Mouse (Mus musculus): ENCODE measurements around the gene Cdhr4. TPM values are rescaled to one million over a fixed set of nuclear protein-coding genes. Genes with fewer than 3 reads are reported as not detected.
A peak's percentile ranks its signal among the peaks of the same experiment; 100 is the strongest.

Cdhr4 gene
- polyA plus RNA-seq, 2 experiments = 0.38 to 2.7 TPM

GRCm38 (mm10) chr9:108046582-108046981 lies 54.3 kb downstream of the Cdhr4 start:
- Histone ChIP-seq H3K9ac (replicated peaks) (no peak overlapping the region), H3K4me1 (replicated peaks; ENCODE audit: control insufficient read depth in 2 of 2, insufficient read depth in 2 of 2, low read length in 1 of 2) (peaks cover 22 to 30% of the 10 kb centered on the region in 2 experiments), H3K27ac (no peak overlapping the region), H3K4me2 (ENCODE audit: low read depth) (no peak overlapping the region), H3K9me3 (ENCODE audit: control insufficient read depth, low read length) (no peaks in the 10 kb centered on the region), H3K27me3 (ENCODE audit: control insufficient read depth, insufficient read depth, low read length) (no peaks in the 10 kb centered on the region), H3K4me3 (ENCODE audit: insufficient read depth in 1 of 2, low read depth in 2 of 2, low read length in 2 of 2) (no peak overlapping the region), H3K36me3 (replicated peaks; ENCODE audit: control insufficient read depth, insufficient read depth, low read depth) (peaks cover 61% of the 10 kb centered on the region)
- DNase-seq (ENCODE audit: low read depth in 3 of 3, low spot score in 3 of 3) = no peak
- TF ChIP-seq EP300 (IDR thresholded peaks at IDR 0.05; ENCODE audit: low read depth) = no peak
- TF ChIP-seq CTCF (IDR thresholded peaks at IDR 0.05; ENCODE audit: low read depth) = no peak
- 81% methylated on average over 4 of the region's 4 CpGs for WGBS (ENCODE audit: insufficient replicate concordance)
- no peak for ATAC-seq (ENCODE audit: insufficient read depth)

GRCm38 (mm10) chr9:108047601-108048565 lies 55.6 kb downstream of the Cdhr4 start:
- Histone ChIP-seq H3K9ac (replicated peaks) (peak overlapping the region; percentile 67), H3K27me3 (ENCODE audit: control insufficient read depth, insufficient read depth, low read length) (no peaks in the 10 kb centered on the region), H3K9me3 (ENCODE audit: control insufficient read depth, low read length) (no peaks in the 10 kb centered on the region), H3K27ac (peak overlapping the region; percentile 92), H3K4me2 (ENCODE audit: low read depth) (peak overlapping the region; percentile 98), H3K4me3 (ENCODE audit: insufficient read depth in 1 of 2, low read depth in 2 of 2, low read length in 2 of 2) (peak overlapping the region; percentile 57 to 66), H3K4me1 (replicated peaks; ENCODE audit: control insufficient read depth in 2 of 2, insufficient read depth in 2 of 2, low read length in 1 of 2) (peaks cover 22 to 32% of the 10 kb centered on the region in 2 experiments), H3K36me3 (replicated peaks; ENCODE audit: control insufficient read depth, insufficient read depth, low read depth) (peaks cover 62% of the 10 kb centered on the region)
- ATAC-seq (ENCODE audit: insufficient read depth) = peak; percentile 9; the same call in 1 of the 2 replicates
- no peak; the same call in 1 of the 2 replicates for TF ChIP-seq CTCF (IDR thresholded peaks at IDR 0.05; ENCODE audit: low read depth)
- no peak for TF ChIP-seq EP300 (IDR thresholded peaks at IDR 0.05; ENCODE audit: low read depth)
- 34% methylated on average over 17 of the region's 17 CpGs for WGBS (ENCODE audit: insufficient replicate concordance)
- DNase-seq (ENCODE audit: low read depth in 3 of 3, low spot score in 3 of 3) = peak; percentile 52 to 63 (median 54)

- peak; percentile 9 for ATAC-seq (ENCODE audit: insufficient read depth)
- Histone ChIP-seq H3K4me2 (ENCODE audit: low read depth) (peak overlapping the region; percentile 98), H3K4me3 (ENCODE audit: insufficient read depth in 1 of 2, low read depth in 2 of 2, low read length in 2 of 2) (peak overlapping the region; percentile 57 to 66), H3K27ac (peak overlapping the region; percentile 92), H3K4me1 (replicated peaks; ENCODE audit: control insufficient read depth in 2 of 2, insufficient read depth in 2 of 2, low read length in 1 of 2) (peaks cover 22 to 36% of the 10 kb centered on the region in 2 experiments), H3K27me3 (ENCODE audit: control insufficient read depth, insufficient read depth, low read length) (no peaks in the 10 kb centered on the region), H3K9me3 (ENCODE audit: control insufficient read depth, low read length) (no peaks in the 10 kb centered on the region), H3K36me3 (replicated peaks; ENCODE audit: control insufficient read depth, insufficient read depth, low read depth) (peaks cover 57% of the 10 kb centered on the region), H3K9ac (replicated peaks) (peak overlapping the region; percentile 67)
- DNase-seq (ENCODE audit: low read depth in 3 of 3, low spot score in 3 of 3) = peak in 2 of 3 experiments; percentile 31 to 50
- 2% methylated on average over 19 of the region's 19 CpGs for WGBS (ENCODE audit: insufficient replicate concordance)
- TF ChIP-seq EP300 (IDR thresholded peaks at IDR 0.05; ENCODE audit: low read depth) (no peak), CTCF (IDR thresholded peaks at IDR 0.05; ENCODE audit: low read depth) (no peak)
Measured at GRCm38 (mm10) chr9:108048566-108048955, 56.3 kb downstream of the Cdhr4 start.

- Histone ChIP-seq H3K4me2 (ENCODE audit: low read depth) (peak within 1 kb of the TSS; percentile 98), H3K9ac (replicated peaks) (peak within 1 kb of the TSS; percentile 74), H3K4me1 (replicated peaks; ENCODE audit: control insufficient read depth in 2 of 2, insufficient read depth in 2 of 2, low read length in 1 of 2) (peaks cover 22 to 36% of the 10 kb centered on the region in 2 experiments), H3K9me3 (ENCODE audit: control insufficient read depth, low read length) (no peaks in the 10 kb centered on the region), H3K36me3 (replicated peaks; ENCODE audit: control insufficient read depth, insufficient read depth, low read depth) (peaks cover 60% of the 10 kb centered on the region), H3K4me3 (ENCODE audit: insufficient read depth in 1 of 2, low read depth in 2 of 2, low read length in 2 of 2) (peak within 1 kb of the TSS; percentile 75 to 85), H3K27ac (peak within 1 kb of the TSS; percentile 92), H3K27me3 (ENCODE audit: control insufficient read depth, insufficient read depth, low read length) (no peaks in the 10 kb centered on the region)
- under 1% methylated on average over 34 of the region's 39 CpGs for WGBS (ENCODE audit: insufficient replicate concordance)
- peak; percentile 91 for ATAC-seq (ENCODE audit: insufficient read depth)
- peak; percentile 98 to 99 (median 98) for DNase-seq (ENCODE audit: low read depth in 3 of 3, low spot score in 3 of 3)
- TF ChIP-seq CTCF (IDR thresholded peaks at IDR 0.05; ENCODE audit: low read depth) = no peak; the same call in 1 of the 2 replicates
- TF ChIP-seq EP300 (IDR thresholded peaks at IDR 0.05; ENCODE audit: low read depth) = no peak
Measured at GRCm38 (mm10) chr9:108049016-108049455, 56.7 kb downstream of the Cdhr4 start, which contains the start of gene Gmppb. Gene Gmppb (plus strand): TSS chr9:108049242.

Other genes starting within 250 kb of the Cdhr4 start
- 23.7 and 35.2 TPM in 2 replicates for gene Rbm5, start 221.5 kb upstream of the Cdhr4 start, polyA plus RNA-seq (2012; rRNA removed)
- gene Rbm5, start 221.5 kb upstream of the Cdhr4 start, polyA plus RNA-seq (2014; fragmentation: Nextera tagmentation; extraction: Ambion mirVana) = 40.8 and 45.1 TPM in 2 replicates
- 14.2 and 18.9 TPM in 2 replicates for gene Rbm6, start 119.3 kb upstream of the Cdhr4 start, polyA plus RNA-seq (2012; rRNA removed)
- gene Rbm6, start 119.3 kb upstream of the Cdhr4 start, polyA plus RNA-seq (2014; fragmentation: Nextera tagmentation; extraction: Ambion mirVana) = 19.4 and 20.9 TPM in 2 replicates
- gene Mon1a, start 104.3 kb upstream of the Cdhr4 start, polyA plus RNA-seq (2012; rRNA removed) = 4.0 and 4.5 TPM in 2 replicates
- 3.8 and 4.5 TPM in 2 replicates for gene Mon1a, start 104.3 kb upstream of the Cdhr4 start, polyA plus RNA-seq (2014; fragmentation: Nextera tagmentation; extraction: Ambion mirVana)
- gene Mst1r, start 85.6 kb upstream of the Cdhr4 start, polyA plus RNA-seq (2012; rRNA removed) = 1.2 and 1.7 TPM in 2 replicates
- 0.37 TPM in 2 replicates for gene Mst1r, start 85.6 kb upstream of the Cdhr4 start, polyA plus RNA-seq (2014; fragmentation: Nextera tagmentation; extraction: Ambion mirVana)
- not detected in 2 replicates for gene Actl11, start 64.0 kb upstream of the Cdhr4 start, polyA plus RNA-seq (2012; rRNA removed)
- not detected in 2 replicates for gene Actl11, start 64.0 kb upstream of the Cdhr4 start, polyA plus RNA-seq (2014; fragmentation: Nextera tagmentation; extraction: Ambion mirVana)
- 0.10 and 0.18 TPM in 2 replicates for gene Camkv, start 56.8 kb upstream of the Cdhr4 start, polyA plus RNA-seq (2012; rRNA removed)
- gene Camkv, start 56.8 kb upstream of the Cdhr4 start, polyA plus RNA-seq (2014; fragmentation: Nextera tagmentation; extraction: Ambion mirVana) = not detected in 2 replicates
- 5.3 and 7.4 TPM in 2 replicates for gene Traip, start 42.4 kb upstream of the Cdhr4 start, polyA plus RNA-seq (2012; rRNA removed)
- 13.3 and 18.1 TPM in 2 replicates for gene Traip, start 42.4 kb upstream of the Cdhr4 start, polyA plus RNA-seq (2014; fragmentation: Nextera tagmentation; extraction: Ambion mirVana)
- 69.4 and 83.3 TPM in 2 replicates for gene Uba7, start 17.0 kb upstream of the Cdhr4 start, polyA plus RNA-seq (2012; rRNA removed)
- 49.1 and 54.2 TPM in 2 replicates for gene Uba7, start 17.0 kb upstream of the Cdhr4 start, polyA plus RNA-seq (2014; fragmentation: Nextera tagmentation; extraction: Ambion mirVana)
- gene Gm20661, start 9.4 kb upstream of the Cdhr4 start, polyA plus RNA-seq (2012; rRNA removed) = 0.53 and 0.64 TPM in 2 replicates
- gene Gm20661, start 9.4 kb upstream of the Cdhr4 start, polyA plus RNA-seq (2014; fragmentation: Nextera tagmentation; extraction: Ambion mirVana) = 0.06 and 0.34 TPM in 2 replicates
- gene Inka1, start 6.6 kb upstream of the Cdhr4 start, polyA plus RNA-seq (2012; rRNA removed) = 23.8 and 33.0 TPM in 2 replicates
- 51.6 and 57.3 TPM in 2 replicates for gene Inka1, start 6.6 kb upstream of the Cdhr4 start, polyA plus RNA-seq (2014; fragmentation: Nextera tagmentation; extraction: Ambion mirVana)
- 0.47 and 0.95 TPM in 2 replicates for gene Gm20662, start 3.9 kb downstream of the Cdhr4 start, polyA plus RNA-seq (2012; rRNA removed)
- gene Gm20662, start 3.9 kb downstream of the Cdhr4 start, polyA plus RNA-seq (2014; fragmentation: Nextera tagmentation; extraction: Ambion mirVana) = not detected in 2 replicates
- 24.9 and 30.9 TPM in 2 replicates for gene Ip6k1, start 10.0 kb downstream of the Cdhr4 start, polyA plus RNA-seq (2012; rRNA removed)
- 13.3 and 14.7 TPM in 2 replicates for gene Ip6k1, start 10.0 kb downstream of the Cdhr4 start, polyA plus RNA-seq (2014; fragmentation: Nextera tagmentation; extraction: Ambion mirVana)
- 6.7 and 12.9 TPM in 2 replicates for gene Gmppb, start 56.7 kb downstream of the Cdhr4 start, polyA plus RNA-seq (2012; rRNA removed)
- gene Gmppb, start 56.7 kb downstream of the Cdhr4 start, polyA plus RNA-seq (2014; fragmentation: Nextera tagmentation; extraction: Ambion mirVana) = 14.3 and 15.5 TPM in 2 replicates
- 0.51 and 0.75 TPM in 2 replicates for gene Amigo3, start 60.7 kb downstream of the Cdhr4 start, polyA plus RNA-seq (2012; rRNA removed)
- gene Amigo3, start 60.7 kb downstream of the Cdhr4 start, polyA plus RNA-seq (2014; fragmentation: Nextera tagmentation; extraction: Ambion mirVana) = 0.89 and 1.4 TPM in 2 replicates
- 21.0 and 21.3 TPM in 2 replicates for gene Mst1, start 87.9 kb downstream of the Cdhr4 start, polyA plus RNA-seq (2012; rRNA removed)
- gene Mst1, start 87.9 kb downstream of the Cdhr4 start, polyA plus RNA-seq (2014; fragmentation: Nextera tagmentation; extraction: Ambion mirVana) = 24.1 and 29.7 TPM in 2 replicates
- gene Rnf123, start 90.8 kb downstream of the Cdhr4 start, polyA plus RNA-seq (2012; rRNA removed) = 139 and 146 TPM in 2 replicates
- 88.2 and 102 TPM in 2 replicates for gene Rnf123, start 90.8 kb downstream of the Cdhr4 start, polyA plus RNA-seq (2014; fragmentation: Nextera tagmentation; extraction: Ambion mirVana)
- 126 and 150 TPM in 2 replicates for gene Apeh, start 102.1 kb downstream of the Cdhr4 start, polyA plus RNA-seq (2012; rRNA removed)
- 153 and 172 TPM in 2 replicates for gene Apeh, start 102.1 kb downstream of the Cdhr4 start, polyA plus RNA-seq (2014; fragmentation: Nextera tagmentation; extraction: Ambion mirVana)
- 0.86 and 1.1 TPM in 2 replicates for gene Bsn, start 197.9 kb downstream of the Cdhr4 start, polyA plus RNA-seq (2012; rRNA removed)
- 1.1 and 1.4 TPM in 2 replicates for gene Bsn, start 197.9 kb downstream of the Cdhr4 start, polyA plus RNA-seq (2014; fragmentation: Nextera tagmentation; extraction: Ambion mirVana)

Data from liver, embryonic 14.5 days (tissue).